Comparison of ENCODE assay signal across 7 mouse cellular contexts in the genomic region with DNA sequence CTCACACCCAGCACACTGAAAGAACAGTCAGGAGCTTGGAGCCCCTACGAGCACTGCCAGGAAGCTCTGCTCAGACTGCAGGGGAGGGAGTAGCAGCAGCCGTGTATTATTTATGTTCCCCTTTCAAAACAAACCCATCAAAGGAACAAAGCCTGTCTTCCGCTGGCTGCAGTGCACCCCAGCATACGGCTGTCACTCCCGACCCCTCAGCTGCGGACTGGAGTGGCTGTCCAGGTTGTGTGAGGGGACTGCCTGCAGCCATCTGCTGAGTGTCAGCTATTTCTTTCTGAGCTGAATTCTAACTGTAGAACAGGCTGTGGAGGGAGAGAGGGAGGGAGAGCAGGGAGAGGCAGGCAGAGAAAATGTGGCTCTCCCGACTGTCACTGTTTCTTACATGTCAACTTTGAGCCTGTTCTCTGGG.
DNase-seq lines count a peak whose midpoint lies in the region; ATAC-seq and TF ChIP-seq lines count a peak whose summit lies in the region.

No protein-coding gene starts in this region.

- no peaks in the 10 kb centered on the region for H3K27me3 ChIP-seq in forebrain, embryonic 14.5 days (replicated peaks; ENCODE audit: control insufficient read depth, insufficient read depth, low read length)
- H3K27me3 ChIP-seq in neural tube, embryonic 11.5 days (ENCODE audit: control insufficient read depth, insufficient read depth, low read length), result no peaks in the 10 kb centered on the region

- H3K4me1 ChIP-seq in forebrain, embryonic 14.5 days (ENCODE audit: control insufficient read depth, insufficient read depth, low read length), result peaks cover 21% of the 10 kb centered on the region
- peaks cover 6% of the 10 kb centered on the region; the same call in 1 of the 2 replicates for H3K4me1 ChIP-seq in neural tube, embryonic 11.5 days (ENCODE audit: control insufficient read depth, insufficient read depth, low read length)

- DNase-seq in left cerebral cortex, adult 2 months (ENCODE audit: extremely low spot score in 1 of 2, low spot score in 2 of 2), result peak in 1 of 2 experiments; percentile 25
- no peak for DNase-seq in left cerebral cortex, adult 11 months (ENCODE audit: low spot score)
- DNase-seq in forebrain, embryonic 14.5 days (ENCODE audit: low spot score), result peak; percentile 90
- peak; percentile 65 for DNase-seq in left cerebral cortex, postnatal 4 days
- DNase-seq in neural tube, embryonic 11.5 days (ENCODE audit: low spot score), result peak; percentile 53
- no peak for DNase-seq in adrenal gland, adult 2 months

- no peaks in the 10 kb centered on the region for H3K9me3 ChIP-seq in forebrain, embryonic 14.5 days (replicated peaks; ENCODE audit: control insufficient read depth, low read length)
- H3K9me3 ChIP-seq in neural tube, embryonic 11.5 days (ENCODE audit: control insufficient read depth, low read length), result no peaks in the 10 kb centered on the region

- H3K4me3 ChIP-seq in left cerebral cortex, adult 2 months, result peak overlapping the region; percentile 30; the same call in 1 of the 2 replicates
- H3K4me3 ChIP-seq in forebrain, embryonic 14.5 days (ENCODE audit: low read depth, low read length), result peak overlapping the region; percentile 5; the same call in 1 of the 2 replicates
- no peak overlapping the region for H3K4me3 ChIP-seq in neural tube, embryonic 11.5 days (ENCODE audit: low read depth, low read length)

- peak; percentile 94 for ATAC-seq in forebrain, embryonic 14.5 days
- peak; percentile 81 for ATAC-seq in neural tube, embryonic 11.5 days (ENCODE audit: insufficient read depth, low FRiP score, low TSS enrichment)
- no peak for ATAC-seq in activated CD4-positive, CD25-positive, alpha-beta regulatory T cell, adult 4 months

- no peaks in the 10 kb centered on the region for H3K36me3 ChIP-seq in forebrain, embryonic 14.5 days (ENCODE audit: control insufficient read depth, insufficient read depth, low read length)
- no peaks in the 10 kb centered on the region for H3K36me3 ChIP-seq in neural tube, embryonic 11.5 days (ENCODE audit: control insufficient read depth, insufficient read depth, low read length)

- no peak for TF ChIP-seq CTCF in left cerebral cortex, adult 2 months (IDR thresholded peaks at IDR 0.05)

- 2% methylated on average over 7 of the region's 7 CpGs for WGBS in forebrain, embryonic 14.5 days
- WGBS in neural tube, embryonic 11.5 days, result 8% methylated on average over 7 of the region's 7 CpGs

- H3K9ac ChIP-seq in forebrain, embryonic 14.5 days (ENCODE audit: low read length), result peak overlapping the region; percentile 49
- no peak overlapping the region; the same call in 1 of the 2 replicates for H3K9ac ChIP-seq in neural tube, embryonic 11.5 days (ENCODE audit: low read length)

- H3K27ac ChIP-seq in left cerebral cortex, adult 2 months, result peak overlapping the region; percentile 70; the same call in 1 of the 2 replicates
- H3K27ac ChIP-seq in forebrain, embryonic 14.5 days (ENCODE audit: low read depth, low read length), result peak overlapping the region; percentile 89
- H3K27ac ChIP-seq in neural tube, embryonic 11.5 days (ENCODE audit: low read depth, low read length), result peak overlapping the region; percentile 44; the same call in 1 of the 2 replicates

- intact Hi-C loops in left cerebral cortex, adult 2 months (cut with DNase I), result loop anchor here (2.0 kb wide), 1 partner anchor 447 kb away; no protein-coding TSS in a partner anchor
- intact Hi-C loops in left cerebral cortex, postnatal 4 days (cut with DNase I), result no loop called here

- peak overlapping the region; percentile 37 for H3K4me2 ChIP-seq in forebrain, embryonic 14.5 days (ENCODE audit: low read length)
- no peak overlapping the region for H3K4me2 ChIP-seq in neural tube, embryonic 11.5 days (ENCODE audit: low read depth)

Comparison
In these comparisons a context has a peak if more than half of its experiments do, and no peak if none do; other contexts are left out.
1. DNase-seq: peak in forebrain, embryonic 14.5 days (single experiment), left cerebral cortex, postnatal 4 days (single experiment) and neural tube, embryonic 11.5 days (single experiment); none in left cerebral cortex, adult 11 months (single experiment) and adrenal gland, adult 2 months (single experiment).
2. Peak in every context shown above with its lines, with median percentiles within 50 percentile points of each other: H3K27ac ChIP-seq.